Mouse (Mus musculus): ENCODE data around the gene Hist2h2ab.

DNA sequence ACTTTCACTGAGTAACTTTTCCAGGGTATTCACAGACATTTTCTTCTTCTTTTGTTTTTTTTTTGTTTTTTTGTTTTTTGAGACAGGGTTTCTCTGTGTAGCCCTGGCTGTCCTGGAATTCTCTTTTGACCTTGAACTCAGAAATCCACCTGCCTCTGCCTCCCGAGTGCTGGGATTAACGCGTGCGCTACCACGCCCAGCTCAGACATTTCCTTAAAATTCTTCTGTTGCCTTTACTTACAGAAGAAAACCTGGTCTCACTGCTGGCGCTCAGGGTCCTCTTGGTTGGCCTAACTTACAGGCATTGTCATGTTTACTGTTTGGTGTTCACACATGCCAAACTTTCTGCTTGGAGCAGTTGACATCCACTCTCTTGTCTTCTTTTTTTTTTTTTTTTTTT, 44.4 kb upstream of the Hist2h2ab start:
- TF ChIP-seq POLR2A (IDR thresholded peaks at IDR 0.05; ENCODE audit: low read depth, low read length): no peak
- no peak for TF ChIP-seq CTCF (IDR thresholded peaks at IDR 0.05; ENCODE audit: borderline replicate concordance, insufficient read depth, low read length)

Data from embryonic fibroblast, embryonic 13.5 days (primary cell).